Mouse (Mus musculus) forebrain, embryonic 14.5 days (tissue): ENCODE results near the gene Scin. TPM values are rescaled to one million over a fixed set of nuclear protein-coding genes. Genes with fewer than 3 reads are reported as not detected.

Experiments
- polyA plus RNA-seq: library from polyadenylated mRNA; unstranded; fragments of >200 nt; fragmentation: Nextera tagmentation; extraction: Ambion mirVana; gene quantifications from 2 replicates; pipeline ENCODE4 v1.2.1, GENCODE M21; 2014

Scin gene
- polyA plus RNA-seq, 1 experiment from 2014 or later, result not detected

Other genes with a start within 250 kb of the Scin start
- 98.1 and 105 TPM in 2 replicates for gene Arl4a, start 96.2 kb downstream of the Scin start, polyA plus RNA-seq
- not detected in 2 replicates for gene Lsmem1, start 65.3 kb upstream of the Scin start, polyA plus RNA-seq
- gene Ifrd1, start 114.3 kb upstream of the Scin start, polyA plus RNA-seq, result 188 and 206 TPM in 2 replicates